Mouse (Mus musculus): Measurements from ENCODE around the gene Col26a1. TPM values are rescaled to one million over a fixed set of nuclear protein-coding genes. Genes with fewer than 3 reads are reported as not detected.

The Col26a1 gene
- total RNA-seq, 1 experiment: 2.9 TPM

DNA sequence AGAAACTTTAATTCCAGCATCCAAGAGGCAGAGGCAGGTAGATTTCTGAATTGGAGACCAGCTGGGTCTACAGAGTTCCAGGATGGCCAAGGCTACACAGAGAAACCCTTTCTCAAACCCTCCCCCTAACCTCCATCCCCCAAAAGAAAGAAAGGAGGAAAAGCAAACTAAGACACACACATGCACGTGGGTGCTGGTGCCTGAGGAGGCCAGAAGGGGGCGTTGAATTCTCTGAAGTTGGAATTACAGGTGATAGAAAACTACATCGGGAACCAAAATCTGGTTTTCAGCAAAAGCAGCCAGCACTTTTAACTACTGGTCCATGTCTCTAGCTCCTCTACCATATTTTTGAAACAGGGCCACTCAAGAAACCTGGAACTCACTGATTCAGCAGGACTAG lies 21.6 kb upstream of the Col26a1 start:
- H3K36me3 ChIP-seq (ENCODE audit: control insufficient read depth, insufficient read depth, low read length, poor library complexity, severe bottlenecking): no peaks in the 10 kb centered on the region
- H3K9me3 ChIP-seq (ENCODE audit: control insufficient read depth, insufficient read depth, low read depth, low read length): no peaks in the 10 kb centered on the region
- no peak overlapping the region for H3K27ac ChIP-seq (ENCODE audit: insufficient read depth, low read depth, low read length, poor library complexity, severe bottlenecking)
- H3K9ac ChIP-seq (ENCODE audit: insufficient read depth, low read depth, low read length, poor library complexity, severe bottlenecking): no peak overlapping the region
- TF ChIP-seq ZNF384 (IDR thresholded peaks at IDR 0.05; ENCODE audit: low read depth, low read length): no peak
- 0 out of 4 replicates have a peak, but pooled peaks cover 0 to 2% of the 10 kb centered on the region in 2 experiments for H3K4me1 ChIP-seq (ENCODE audit: control insufficient read depth in 2 of 2, insufficient read depth in 2 of 2, low read length in 2 of 2, poor library complexity in 1 of 2)
- DNase-seq (ENCODE audit: low read depth, low spot score): no peak
- no peak overlapping the region for H3K4me3 ChIP-seq (ENCODE audit: insufficient read depth in 1 of 2, low read depth in 1 of 2, low read length in 2 of 2, poor library complexity in 1 of 2, severe bottlenecking in 1 of 2)
- in situ Hi-C loops (cut with MboI; ENCODE audit: low sequenced_read_pairs in 2 of 2, unreplicated experiment in 2 of 2): no loop called here

GRCm38 (mm10) chr5:136895529-136895963 lies 12.5 kb upstream of the Col26a1 start:
- no peaks in the 10 kb centered on the region for H3K9me3 ChIP-seq (ENCODE audit: control insufficient read depth, insufficient read depth, low read depth, low read length)
- H3K4me3 ChIP-seq (ENCODE audit: insufficient read depth in 1 of 2, low read depth in 1 of 2, low read length in 2 of 2, poor library complexity in 1 of 2, severe bottlenecking in 1 of 2): no peak overlapping the region
- no peak for DNase-seq (ENCODE audit: low read depth, low spot score)
- no peaks in the 10 kb centered on the region for H3K36me3 ChIP-seq (ENCODE audit: control insufficient read depth, insufficient read depth, low read length, poor library complexity, severe bottlenecking)
- H3K4me1 ChIP-seq (ENCODE audit: control insufficient read depth in 2 of 2, insufficient read depth in 2 of 2, low read length in 2 of 2, poor library complexity in 1 of 2): no peaks in the 10 kb centered on the region
- in situ Hi-C loops (cut with MboI; ENCODE audit: low sequenced_read_pairs in 2 of 2, unreplicated experiment in 2 of 2): loop anchor here in 1 of 2 experiments (25.0 kb wide), 1 partner anchor 108 kb away; no protein-coding TSS in a partner anchor
- TF ChIP-seq ZNF384 (IDR thresholded peaks at IDR 0.05; ENCODE audit: low read depth, low read length) (peak; percentile 78), CHD2 (IDR thresholded peaks at IDR 0.05; ENCODE audit: low read depth, low read length) (no peak)
- no peak overlapping the region for H3K27ac ChIP-seq (ENCODE audit: insufficient read depth, low read depth, low read length, poor library complexity, severe bottlenecking)
- no peak overlapping the region for H3K9ac ChIP-seq (ENCODE audit: insufficient read depth, low read depth, low read length, poor library complexity, severe bottlenecking)

DNA sequence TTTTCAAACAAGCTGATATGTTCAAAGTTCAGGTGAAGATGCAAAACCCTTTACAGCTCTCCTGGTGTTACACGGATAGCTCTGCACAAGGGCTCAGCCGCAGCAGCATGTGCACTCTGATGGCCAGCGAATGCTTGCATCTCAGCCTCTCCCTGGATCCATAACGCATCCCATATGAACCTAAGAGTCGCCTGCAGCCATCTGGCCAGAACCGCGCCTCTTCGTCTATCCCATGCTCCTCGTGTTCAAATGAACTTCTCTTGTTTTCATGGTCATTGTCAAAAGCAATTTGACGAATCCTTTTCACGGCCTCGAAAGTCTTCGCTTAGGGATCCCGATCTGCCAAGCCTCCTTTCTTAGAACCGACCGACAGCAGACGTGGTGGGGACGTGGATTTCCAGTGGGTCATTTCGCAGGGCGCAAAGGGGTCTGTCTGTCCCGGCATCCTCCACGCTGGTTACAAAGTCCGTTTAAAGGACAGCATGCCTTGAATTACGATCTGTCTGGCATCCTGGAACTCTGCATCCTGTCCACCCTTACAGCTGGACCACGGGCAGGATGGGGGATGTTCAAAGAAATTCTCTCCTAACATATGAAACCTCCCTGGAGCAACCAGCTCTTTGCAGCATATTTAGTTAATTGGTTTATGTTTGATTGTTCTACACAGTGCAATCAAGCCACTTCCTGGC lies 12.0 kb upstream of the Col26a1 start:
- no peaks in the 10 kb centered on the region for H3K36me3 ChIP-seq (ENCODE audit: control insufficient read depth, insufficient read depth, low read length, poor library complexity, severe bottlenecking)
- no peak overlapping the region for H3K4me3 ChIP-seq (ENCODE audit: insufficient read depth in 1 of 2, low read depth in 1 of 2, low read length in 2 of 2, poor library complexity in 1 of 2, severe bottlenecking in 1 of 2)
- in situ Hi-C loops (cut with MboI; ENCODE audit: low sequenced_read_pairs in 2 of 2, unreplicated experiment in 2 of 2): loop anchor here in 1 of 2 experiments (25.0 kb wide), 1 partner anchor 108 kb away; no protein-coding TSS in a partner anchor
- TF ChIP-seq MAFK (IDR thresholded peaks at IDR 0.05; ENCODE audit: insufficient read depth, low read depth, low read length): no peak
- TF ChIP-seq ZNF384 (IDR thresholded peaks at IDR 0.05; ENCODE audit: low read depth, low read length): no peak
- no peak for TF ChIP-seq CHD2 (IDR thresholded peaks at IDR 0.05; ENCODE audit: low read depth, low read length)
- no peak for TF ChIP-seq ZC3H11A (IDR thresholded peaks at IDR 0.05; ENCODE audit: borderline replicate concordance, low read depth, low read length)
- no peak for TF ChIP-seq HCFC1 (IDR thresholded peaks at IDR 0.05; ENCODE audit: borderline replicate concordance, insufficient read depth, low read length)
- no peaks in the 10 kb centered on the region for H3K9me3 ChIP-seq (ENCODE audit: control insufficient read depth, insufficient read depth, low read depth, low read length)
- no peaks in the 10 kb centered on the region for H3K4me1 ChIP-seq (ENCODE audit: control insufficient read depth in 2 of 2, insufficient read depth in 2 of 2, low read length in 2 of 2, poor library complexity in 1 of 2)
- no peak overlapping the region for H3K9ac ChIP-seq (ENCODE audit: insufficient read depth, low read depth, low read length, poor library complexity, severe bottlenecking)
- H3K27ac ChIP-seq (ENCODE audit: insufficient read depth, low read depth, low read length, poor library complexity, severe bottlenecking): no peak overlapping the region
- DNase-seq (ENCODE audit: low read depth, low spot score): no peak

DNA sequence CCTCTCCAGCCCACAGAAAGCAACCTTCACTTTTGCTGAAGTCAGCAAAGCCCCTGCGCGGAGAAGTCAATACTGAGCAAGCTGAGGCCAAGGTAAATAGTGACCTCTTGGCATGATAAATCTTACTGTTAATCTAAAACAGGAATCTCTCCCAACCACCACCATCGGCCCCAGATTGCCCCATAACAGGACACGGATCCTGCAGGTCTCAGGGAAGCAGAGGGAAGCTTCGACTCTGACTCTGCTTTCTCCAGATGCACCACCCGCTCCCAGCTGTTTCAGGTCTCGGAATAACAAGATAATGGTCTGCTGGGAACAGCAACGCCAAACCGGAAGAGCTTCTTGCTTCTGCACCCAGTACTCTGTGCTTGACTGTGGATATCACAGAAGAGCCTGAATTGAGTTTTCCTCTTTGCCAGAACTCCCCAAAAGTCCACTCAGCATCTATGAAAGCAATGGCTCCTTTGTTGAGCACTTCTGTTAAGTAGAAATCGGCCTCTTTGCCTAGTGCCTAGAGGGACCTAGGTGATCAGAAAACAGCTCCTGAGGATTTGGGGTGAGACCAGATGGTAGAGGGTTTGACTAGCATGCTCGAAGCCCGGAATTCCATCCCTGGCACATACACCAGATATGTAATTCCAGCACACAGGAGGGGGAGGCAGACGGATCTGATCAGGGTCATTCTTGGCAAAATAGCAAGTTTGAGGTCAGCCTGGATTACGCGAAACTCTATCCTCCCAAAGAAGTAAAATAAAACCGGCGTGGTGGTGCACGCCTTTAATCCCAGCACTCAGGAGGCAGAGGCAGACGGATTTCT lies 5.7 kb upstream of the Col26a1 start:
- DNase-seq (ENCODE audit: low read depth, low spot score): no peak
- no peak overlapping the region for H3K27ac ChIP-seq (ENCODE audit: insufficient read depth, low read depth, low read length, poor library complexity, severe bottlenecking)
- in situ Hi-C loops (cut with MboI; ENCODE audit: low sequenced_read_pairs in 2 of 2, unreplicated experiment in 2 of 2): loop anchor here (10.0 to 25.0 kb wide), 2 partner anchors 94 to 101 kb away; no protein-coding TSS in a partner anchor
- TF ChIP-seq MAFK (IDR thresholded peaks at IDR 0.05; ENCODE audit: insufficient read depth, low read depth, low read length) (peak; percentile 71), CHD2 (IDR thresholded peaks at IDR 0.05; ENCODE audit: low read depth, low read length) (no peak), ZNF384 (IDR thresholded peaks at IDR 0.05; ENCODE audit: low read depth, low read length) (no peak), HCFC1 (IDR thresholded peaks at IDR 0.05; ENCODE audit: borderline replicate concordance, insufficient read depth, low read length) (no peak), ZC3H11A (IDR thresholded peaks at IDR 0.05; ENCODE audit: borderline replicate concordance, low read depth, low read length) (no peak)
- H3K9ac ChIP-seq (ENCODE audit: insufficient read depth, low read depth, low read length, poor library complexity, severe bottlenecking): no peak overlapping the region
- H3K9me3 ChIP-seq (ENCODE audit: control insufficient read depth, insufficient read depth, low read depth, low read length): no peaks in the 10 kb centered on the region
- H3K36me3 ChIP-seq (ENCODE audit: control insufficient read depth, insufficient read depth, low read length, poor library complexity, severe bottlenecking): no peaks in the 10 kb centered on the region
- no peak overlapping the region for H3K4me3 ChIP-seq (ENCODE audit: insufficient read depth in 1 of 2, low read depth in 1 of 2, low read length in 2 of 2, poor library complexity in 1 of 2, severe bottlenecking in 1 of 2)
- no peaks in the 10 kb centered on the region for H3K4me1 ChIP-seq (ENCODE audit: control insufficient read depth in 2 of 2, insufficient read depth in 2 of 2, low read length in 2 of 2, poor library complexity in 1 of 2)

All from ES-E14 (cell line).